Mouse (Mus musculus) limb, embryonic 13.5 days (tissue): ENCODE data around the gene Kctd5. TPM values are rescaled to one million over a fixed set of nuclear protein-coding genes. Genes with fewer than 3 reads are reported as not detected.

Experiments
- ATAC-seq: fragments of 200-750 bp; cut with Nextera tagmentation; 2 replicates; pipeline ENCODE4 v1.8.0; 2017; ENCODE audit warnings: low read depth, moderate number of reproducible peaks, moderate TSS enrichment; ENCODE audit not compliant: low FRiP score
- H3K27ac ChIP-seq: fragments of 300-500 bp; sonication (generic); 2 replicates; pipeline ENCODE4 v1.5.1; 2015; ENCODE audit warnings: inconsistent platforms, mild to moderate bottlenecking, moderate library complexity
- H3K27me3 ChIP-seq: fragments of 300-500 bp; sonication (generic); 2 replicates; pipeline ENCODE4 v1.6.1; 2015; ENCODE audit warnings: mild to moderate bottlenecking, inconsistent platforms
- H3K36me3 ChIP-seq: fragments of 300-500 bp; sonication (generic); 2 replicates; pipeline ENCODE4 v1.6.1; 2015; ENCODE audit warnings: inconsistent platforms, mild to moderate bottlenecking, moderate library complexity
- H3K4me1 ChIP-seq: fragments of 300-500 bp; sonication (generic); 2 replicates; pipeline ENCODE4 v1.6.1; 2015; ENCODE audit warnings: inconsistent platforms
- H3K4me2 ChIP-seq: fragments of 300-500 bp; sonication (generic); replicated peaks from 2 replicates; pipeline ENCODE4 v1.6.1; 2015; ENCODE audit warnings: inconsistent platforms, mild to moderate bottlenecking, moderate library complexity
- H3K4me3 ChIP-seq: fragments of 300-500 bp; sonication (generic); 2 replicates; pipeline ENCODE4 v1.5.1; 2015; ENCODE audit warnings: moderate library complexity, mild to moderate bottlenecking, inconsistent platforms
- H3K9ac ChIP-seq: fragments of 300-500 bp; sonication (generic); 2 replicates; pipeline ENCODE4 v1.6.1; 2015; ENCODE audit warnings: mild to moderate bottlenecking, inconsistent platforms
- H3K9me3 ChIP-seq: fragments of 300-500 bp; sonication (generic); 2 replicates; pipeline ENCODE4 v1.6.1; 2016; ENCODE audit warnings: inconsistent platforms
- WGBS: fragments of 180-500 bp; shearing (Covaris S2); methylation state at CpG from one replicate; pipeline ENCODE4 v1.1.7; 2015; 5-methylcytosine and 5-hydroxymethylcytosine counted together
- polyA plus RNA-seq: library from polyadenylated mRNA; unstranded; fragments of >200 nt; fragmentation: Nextera tagmentation; extraction: Ambion mirVana; gene quantifications from 2 replicates; pipeline ENCODE4 v1.2.1, GENCODE M21; 2015

Gene Kctd5
- polyA plus RNA-seq, 1 experiment from 2014 or later, result 75.7 TPM

DNA sequence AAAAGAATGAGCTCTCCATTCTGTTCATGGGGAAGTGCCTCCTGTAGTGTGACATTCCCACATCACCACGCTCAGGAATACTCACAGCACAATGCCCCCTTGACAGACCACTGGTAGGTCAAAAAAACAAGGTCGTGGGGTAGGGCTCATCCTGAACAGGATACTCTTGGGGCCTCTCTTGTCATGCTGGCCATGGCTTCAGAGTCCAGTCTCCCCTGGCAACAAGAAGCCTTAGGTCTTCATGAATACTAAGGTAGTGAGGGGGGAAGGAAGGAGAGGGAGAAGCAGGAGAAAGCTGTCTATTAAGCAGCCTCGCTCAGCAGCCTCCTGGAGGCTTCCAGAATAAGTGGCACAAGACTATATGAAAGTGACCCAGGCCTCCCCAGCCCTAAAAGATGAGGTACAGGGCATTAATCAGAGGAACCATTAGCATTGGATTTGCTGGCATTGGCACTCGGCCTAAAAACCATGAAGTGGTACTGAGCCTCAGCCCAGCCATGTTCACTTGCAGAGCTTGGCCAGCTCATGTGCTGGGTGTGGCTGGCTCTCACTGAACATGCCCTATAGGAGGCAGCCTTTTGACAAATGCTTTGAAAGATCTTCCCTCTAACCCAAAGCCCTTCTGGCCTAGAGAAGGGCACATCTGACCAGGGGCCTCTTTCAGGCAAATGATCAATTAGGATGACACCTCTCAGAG, 10.7 kb downstream of the Kctd5 start:
- H3K4me3 ChIP-seq, result no peak overlapping the region
- H3K9ac ChIP-seq, result no peak overlapping the region
- no peaks in the 10 kb centered on the region for H3K4me1 ChIP-seq
- no peak for ATAC-seq
- no peaks in the 10 kb centered on the region for H3K9me3 ChIP-seq
- H3K4me2 ChIP-seq, result no peak overlapping the region
- H3K27me3 ChIP-seq, result no peaks in the 10 kb centered on the region
- WGBS, result 91% methylated on average over 4 of the region's 4 CpGs
- peaks cover 65% of the 10 kb centered on the region for H3K36me3 ChIP-seq
- H3K27ac ChIP-seq, result no peak overlapping the region

DNA sequence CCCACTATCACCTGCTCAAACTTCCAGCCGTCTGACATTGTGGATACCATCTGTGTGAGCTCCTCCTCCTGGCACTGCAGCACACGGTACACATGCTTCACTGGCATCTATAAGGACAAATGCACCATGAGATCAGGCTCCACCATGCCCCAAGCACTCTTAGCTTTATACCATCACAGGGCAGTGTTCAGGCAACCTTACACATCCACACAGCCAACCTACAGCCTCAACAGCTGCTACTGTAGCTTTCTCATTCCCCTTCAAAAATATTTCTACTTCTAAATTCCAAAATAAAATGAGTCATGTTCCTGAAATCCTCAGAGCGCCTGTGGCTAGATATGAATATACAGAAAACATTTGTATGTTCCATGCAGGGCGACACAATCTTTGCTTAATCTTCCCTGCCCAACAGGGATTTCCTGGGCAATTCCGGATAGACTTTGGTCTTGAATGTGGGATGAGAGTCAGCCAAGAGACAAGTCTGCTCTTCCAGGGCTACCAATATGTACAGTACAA, 15.5 kb downstream of the Kctd5 start:
- Histone ChIP-seq H3K9me3 (no peaks in the 10 kb centered on the region), H3K4me1 (no peaks in the 10 kb centered on the region), H3K4me3 (no peak overlapping the region), H3K27me3 (no peaks in the 10 kb centered on the region), H3K4me2 (no peak overlapping the region), H3K9ac (no peak overlapping the region), H3K27ac (no peak overlapping the region), H3K36me3 (peaks cover 91% of the 10 kb centered on the region)
- ATAC-seq, result no peak
- 89% methylated on average over 5 of the region's 5 CpGs for WGBS

DNA sequence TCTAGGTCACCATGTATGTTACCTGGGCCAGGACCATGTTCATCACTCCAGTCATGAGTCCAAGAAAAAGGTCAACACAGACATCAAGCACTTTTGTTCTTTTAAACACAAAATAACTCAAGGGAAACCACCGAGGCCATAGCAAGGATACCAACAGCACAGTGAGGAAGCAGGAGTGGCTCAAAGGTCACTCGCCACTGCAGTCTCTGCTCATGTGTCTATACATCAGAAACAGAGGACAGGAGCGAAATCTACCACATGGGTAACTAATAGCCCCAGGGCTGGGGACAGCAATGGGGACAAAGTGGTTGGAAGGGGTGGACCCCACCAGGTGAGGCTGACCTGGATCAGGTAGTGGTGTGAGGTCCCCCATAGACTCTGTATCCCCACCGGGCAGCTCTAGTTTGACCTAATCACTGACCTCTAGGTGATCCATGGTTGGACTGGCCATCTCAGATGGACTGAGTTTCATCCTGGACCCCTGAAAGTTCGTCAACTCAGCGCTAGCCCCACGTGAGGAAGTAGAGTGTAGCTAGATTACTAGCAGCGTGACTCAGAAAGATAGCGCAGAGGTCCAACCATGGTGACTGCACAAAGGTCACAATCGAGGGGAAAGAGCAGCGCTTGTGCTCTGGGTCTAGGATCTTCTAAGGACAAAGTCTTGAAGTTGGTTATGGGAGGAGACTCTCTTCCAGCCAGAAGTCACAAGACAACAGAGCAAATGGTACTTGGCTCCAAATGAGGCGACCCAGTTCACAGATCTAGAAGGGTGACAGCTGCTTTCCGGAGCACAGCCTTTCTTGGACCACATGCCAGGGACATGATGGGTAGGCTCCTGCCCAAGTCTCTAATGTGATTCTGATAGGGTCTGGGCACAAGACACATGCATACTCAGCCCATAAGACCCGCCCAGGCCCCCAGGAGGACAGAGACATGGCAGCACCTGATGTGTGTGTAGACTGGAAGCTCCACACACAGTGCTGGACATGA, 16.4 kb downstream of the Kctd5 start:
- Histone ChIP-seq H3K36me3 (peaks cover 93% of the 10 kb centered on the region), H3K27me3 (no peaks in the 10 kb centered on the region), H3K4me3 (no peak overlapping the region), H3K9me3 (no peaks in the 10 kb centered on the region), H3K4me1 (no peaks in the 10 kb centered on the region), H3K9ac (no peak overlapping the region), H3K4me2 (no peak overlapping the region), H3K27ac (no peak overlapping the region)
- whole genome bisulfite sequencing, result 92% methylated on average over 14 of the region's 14 CpGs
- no peak for ATAC-seq

DNA sequence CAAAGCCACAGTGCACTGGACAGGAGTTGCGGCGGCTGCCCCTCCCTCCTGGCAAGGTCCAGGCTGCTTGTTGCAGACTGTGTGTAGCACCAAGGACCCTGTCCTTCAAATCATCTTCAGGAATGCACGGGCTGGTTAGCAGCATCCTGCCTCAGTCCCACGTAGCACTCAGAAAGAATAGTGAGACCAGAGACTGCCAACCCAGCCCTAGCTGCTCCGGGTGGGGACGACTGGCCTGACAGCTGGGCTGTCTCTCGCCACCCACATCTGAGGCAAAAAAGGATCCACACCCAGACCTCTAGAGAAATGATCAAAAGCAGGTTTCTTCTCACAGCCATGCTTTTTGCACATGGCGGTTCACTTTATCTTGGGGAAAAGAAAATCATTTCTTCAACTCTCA, 24.3 kb downstream of the Kctd5 start:
- H3K27me3 ChIP-seq, result no peaks in the 10 kb centered on the region
- no peak overlapping the region for H3K9ac ChIP-seq
- no peak overlapping the region for H3K4me2 ChIP-seq
- no peak overlapping the region for H3K27ac ChIP-seq
- WGBS, result 92% methylated on average over 8 of the region's 8 CpGs
- H3K4me3 ChIP-seq, result no peak overlapping the region
- H3K9me3 ChIP-seq, result no peaks in the 10 kb centered on the region
- ATAC-seq, result no peak
- no peaks in the 10 kb centered on the region for H3K4me1 ChIP-seq
- peaks cover 74% of the 10 kb centered on the region for H3K36me3 ChIP-seq

DNA sequence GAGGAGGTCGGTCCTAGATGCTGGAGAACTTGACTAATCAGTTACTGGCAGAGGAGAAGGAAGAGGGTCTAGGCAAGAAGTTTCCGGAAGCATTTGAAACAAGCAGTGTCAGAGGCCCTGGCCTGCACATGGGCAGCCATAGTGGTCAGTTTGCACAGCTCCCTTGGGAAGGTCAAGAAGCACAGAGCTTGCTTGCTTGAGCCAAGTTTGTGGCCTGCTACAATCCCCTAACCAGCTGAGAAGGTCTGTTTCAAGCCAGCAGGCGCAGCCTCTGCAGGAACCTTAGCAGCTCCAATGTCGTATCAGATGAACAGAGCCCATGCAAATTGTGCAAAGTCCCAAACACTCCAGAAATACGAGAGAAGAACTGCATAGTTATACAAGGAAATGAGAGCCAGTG, 25.2 kb downstream of the Kctd5 start:
- WGBS, result 87% methylated on average over 5 of the region's 5 CpGs
- ATAC-seq, result no peak
- Histone ChIP-seq H3K9ac (no peak overlapping the region), H3K27me3 (no peaks in the 10 kb centered on the region), H3K4me3 (no peak overlapping the region), H3K4me1 (no peaks in the 10 kb centered on the region), H3K9me3 (no peaks in the 10 kb centered on the region), H3K36me3 (peaks cover 64% of the 10 kb centered on the region), H3K4me2 (no peak overlapping the region), H3K27ac (no peak overlapping the region)

DNA sequence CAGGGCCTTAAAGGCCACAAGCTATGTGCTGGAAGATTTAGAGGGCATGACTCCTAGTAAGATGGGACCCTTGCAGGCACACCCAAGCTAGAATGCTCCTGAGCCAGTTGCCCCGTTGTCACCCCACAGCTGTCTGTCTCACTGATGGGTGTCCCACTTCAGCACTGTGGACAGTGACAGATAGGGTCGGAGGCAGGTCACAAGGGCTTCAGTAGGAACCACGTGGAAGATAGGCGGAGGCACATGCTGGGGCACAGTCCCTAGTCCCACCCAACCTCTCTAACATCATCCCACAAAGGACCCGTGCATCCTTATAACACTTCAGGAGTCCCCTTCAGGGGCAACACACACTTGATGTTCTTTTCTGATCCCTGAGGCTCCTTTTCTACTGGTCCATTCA, 27.3 kb downstream of the Kctd5 start:
- no peak for ATAC-seq
- Histone ChIP-seq H3K36me3 (peaks cover 44% of the 10 kb centered on the region), H3K4me1 (no peaks in the 10 kb centered on the region), H3K9ac (no peak overlapping the region), H3K27ac (no peak overlapping the region), H3K4me3 (no peak overlapping the region), H3K4me2 (no peak overlapping the region), H3K27me3 (no peaks in the 10 kb centered on the region), H3K9me3 (no peaks in the 10 kb centered on the region)
- 34% methylated on average over 5 of the region's 5 CpGs for WGBS

DNA sequence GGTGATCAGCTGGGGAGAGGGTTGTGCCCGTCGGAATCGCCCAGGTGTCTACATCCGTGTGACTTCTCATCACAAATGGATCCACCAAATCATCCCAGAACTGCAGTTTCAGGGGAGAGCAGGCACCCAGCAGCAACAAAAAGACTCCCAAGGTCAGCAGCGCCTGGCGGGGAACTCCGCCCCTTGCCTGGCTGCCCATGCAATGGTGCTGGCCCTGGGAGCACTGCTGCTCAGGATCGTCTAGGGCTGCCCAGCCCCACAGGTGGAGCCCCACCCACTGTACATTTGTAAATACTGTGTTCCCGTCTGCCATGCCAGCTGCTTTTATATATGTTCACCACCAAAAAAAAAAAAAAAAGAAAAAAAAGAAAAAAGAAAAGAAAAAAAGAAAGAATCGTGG, 27.7 kb downstream of the Kctd5 start:
- H3K27ac ChIP-seq, result no peak overlapping the region
- H3K9ac ChIP-seq, result no peak overlapping the region
- no peaks in the 10 kb centered on the region for H3K27me3 ChIP-seq
- no peak for ATAC-seq
- WGBS, result 76% methylated on average over 10 of the region's 10 CpGs
- H3K4me1 ChIP-seq, result no peaks in the 10 kb centered on the region
- H3K36me3 ChIP-seq, result peaks cover 40% of the 10 kb centered on the region
- no peak overlapping the region for H3K4me3 ChIP-seq
- H3K9me3 ChIP-seq, result no peaks in the 10 kb centered on the region
- H3K4me2 ChIP-seq, result no peak overlapping the region

DNA sequence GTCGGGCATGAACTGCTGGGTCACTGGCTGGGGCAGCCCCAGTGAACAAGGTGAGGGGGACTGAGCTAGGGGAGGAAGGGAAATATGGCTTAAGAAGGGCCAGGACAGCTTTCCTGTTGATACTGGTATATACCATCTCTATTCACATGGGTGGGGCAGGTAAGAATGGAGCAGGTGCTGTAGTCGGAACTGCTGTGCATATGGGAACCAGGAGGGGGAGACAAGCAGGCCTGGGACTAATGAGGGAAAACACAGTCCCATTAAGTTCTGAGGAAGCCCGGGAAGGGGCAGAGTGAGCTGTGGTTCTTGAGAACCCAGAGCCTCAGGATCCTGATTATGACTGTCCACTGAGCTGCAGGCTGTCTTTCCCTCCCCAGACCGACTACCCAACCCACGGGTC, 28.8 kb downstream of the Kctd5 start:
- no peak for ATAC-seq
- no peak overlapping the region for H3K9ac ChIP-seq
- 64% methylated on average over 5 of the region's 5 CpGs for WGBS

DNA sequence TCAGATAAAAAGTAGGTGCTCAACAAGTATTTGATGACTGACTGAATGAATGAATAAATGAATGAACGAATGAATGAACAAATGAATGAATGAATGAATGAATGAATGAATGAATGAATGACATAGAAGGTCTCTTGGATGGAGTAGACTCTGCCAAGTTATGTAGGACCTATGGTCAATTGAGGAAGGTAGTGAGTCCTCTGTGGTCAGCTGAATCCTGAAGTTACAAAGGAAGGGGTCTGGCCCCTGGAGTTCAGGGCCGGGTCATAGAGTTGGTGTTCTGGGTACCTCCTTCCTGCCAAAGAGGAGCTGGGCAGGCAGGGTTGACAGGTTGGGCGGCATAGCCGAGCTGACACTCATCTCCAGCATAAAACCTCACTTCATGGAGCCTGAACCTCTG, 35.4 kb downstream of the Kctd5 start, which contains the start of gene Prss27:
Prss27 (plus strand) TSS at position 301 of the 400 bp plus-strand sequence.
- 69% methylated on average over 4 of the region's 4 CpGs for whole genome bisulfite sequencing
- Histone ChIP-seq H3K4me1 (no peaks in the 10 kb centered on the region), H3K4me3 (no peak within 1 kb of the TSS), H3K36me3 (no peaks in the 10 kb centered on the region), H3K27ac (no peak within 1 kb of the TSS), H3K9ac (no peak within 1 kb of the TSS), H3K27me3 (no peaks in the 10 kb centered on the region; the same call in 1 of the 2 replicates), H3K4me2 (no peak within 1 kb of the TSS), H3K9me3 (no peaks in the 10 kb centered on the region)
- ATAC-seq, result no peak

More for the DNA sequence above, 28.8 kb downstream of the Kctd5 start:
- Histone ChIP-seq H3K36me3 (peaks cover 28% of the 10 kb centered on the region), H3K27ac (no peak overlapping the region), H3K4me2 (no peak overlapping the region), H3K4me1 (no peaks in the 10 kb centered on the region), H3K27me3 (no peaks in the 10 kb centered on the region), H3K4me3 (no peak overlapping the region), H3K9me3 (no peaks in the 10 kb centered on the region)

DNA sequence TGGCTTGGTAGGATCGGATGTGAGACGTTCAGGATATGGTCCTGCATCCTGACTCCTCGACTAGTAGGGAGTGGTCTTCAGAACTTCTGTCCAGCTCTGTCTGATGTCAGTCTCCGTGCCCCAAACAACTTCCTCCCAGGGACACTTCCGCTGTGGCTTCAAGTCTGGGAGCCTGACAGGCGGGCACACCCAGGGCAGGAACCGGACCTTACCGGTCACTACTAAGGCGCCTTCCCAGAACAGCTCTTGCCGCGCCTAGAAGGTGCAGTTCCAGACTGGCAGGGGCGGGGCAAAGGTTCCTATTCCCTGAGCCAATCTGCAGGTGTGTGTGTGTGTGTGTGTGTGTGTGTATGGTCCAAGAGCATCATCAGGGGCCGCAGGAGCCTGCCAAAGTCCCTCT, 35.9 kb downstream of the Kctd5 start:
- no peak for ATAC-seq
- no peaks in the 10 kb centered on the region for H3K4me1 ChIP-seq
- H3K9me3 ChIP-seq, result no peaks in the 10 kb centered on the region
- no peaks in the 10 kb centered on the region for H3K36me3 ChIP-seq
- WGBS, result 82% methylated on average over 13 of the region's 13 CpGs
- H3K27me3 ChIP-seq, result no peaks in the 10 kb centered on the region; the same call in 1 of the 2 replicates
- H3K9ac ChIP-seq, result no peak overlapping the region
- H3K4me3 ChIP-seq, result no peak overlapping the region
- no peak overlapping the region for H3K27ac ChIP-seq
- H3K4me2 ChIP-seq, result no peak overlapping the region

DNA sequence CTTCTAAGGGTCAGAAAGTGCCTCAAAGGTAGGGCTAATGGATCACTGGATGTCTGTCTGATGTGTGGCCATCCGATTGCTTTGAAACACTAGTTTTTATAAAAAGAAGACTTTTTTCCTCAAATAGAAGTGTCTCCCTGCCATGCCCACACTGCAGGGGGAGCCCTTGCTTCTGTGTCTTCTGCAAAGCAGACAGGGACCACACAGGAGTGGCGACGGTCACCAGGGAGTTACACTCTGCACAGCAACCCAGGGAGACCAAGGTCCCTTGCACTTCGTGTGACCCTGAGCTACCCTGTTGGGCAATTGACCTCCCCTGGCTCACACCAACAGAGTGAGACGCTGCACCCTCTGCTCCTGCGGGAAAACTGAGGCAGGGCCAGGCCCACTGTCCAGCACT, 36.3 kb downstream of the Kctd5 start:
- Histone ChIP-seq H3K4me1 (no peaks in the 10 kb centered on the region), H3K4me2 (no peak overlapping the region), H3K27ac (no peak overlapping the region), H3K9ac (no peak overlapping the region), H3K4me3 (no peak overlapping the region), H3K27me3 (no peaks in the 10 kb centered on the region; the same call in 1 of the 2 replicates), H3K9me3 (no peaks in the 10 kb centered on the region), H3K36me3 (no peaks in the 10 kb centered on the region)
- ATAC-seq, result no peak
- 79% methylated on average over 6 of the region's 6 CpGs for WGBS

DNA sequence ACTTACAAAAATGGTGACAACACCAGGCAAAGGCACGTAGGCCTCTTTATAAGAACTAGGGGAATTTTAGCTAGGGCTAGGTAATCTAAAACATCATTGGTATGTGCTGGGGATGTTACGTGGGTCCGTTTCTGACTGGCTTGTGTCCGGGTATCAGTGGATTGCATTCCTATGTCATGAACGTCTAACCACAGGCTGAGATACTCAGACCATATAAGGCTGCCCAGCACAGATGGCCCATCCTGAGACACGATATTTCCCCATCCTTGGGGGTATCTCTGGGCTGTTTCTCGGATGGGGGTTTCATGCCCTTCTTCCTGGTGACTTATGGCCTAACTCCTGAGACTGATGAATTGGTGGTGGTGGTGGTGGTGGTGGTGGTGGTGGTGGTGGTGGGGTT, 38.2 kb downstream of the Kctd5 start:
- no peak for ATAC-seq
- H3K27ac ChIP-seq, result no peak overlapping the region
- H3K36me3 ChIP-seq, result no peaks in the 10 kb centered on the region
- H3K9me3 ChIP-seq, result no peaks in the 10 kb centered on the region
- no peak overlapping the region for H3K4me3 ChIP-seq
- no peak overlapping the region for H3K9ac ChIP-seq
- no peaks in the 10 kb centered on the region for H3K4me1 ChIP-seq
- 83% methylated on average over 7 of the region's 7 CpGs for WGBS
- H3K27me3 ChIP-seq, result no peaks in the 10 kb centered on the region; the same call in 1 of the 2 replicates
- no peak overlapping the region for H3K4me2 ChIP-seq
